Mouse (Mus musculus): ENCODE results near the gene Znrf2. TPM values are rescaled to one million over a fixed set of nuclear protein-coding genes. Genes with fewer than 3 reads are reported as not detected.
A peak's percentile ranks its signal among the peaks of the same experiment; 100 is the strongest.

Gene Znrf2
- polyA plus RNA-seq, 1 experiment from 2014 or later, result 5.5 TPM

- Histone ChIP-seq H3K36me3 (ENCODE audit: control insufficient read depth, insufficient read depth, low read length) (no peaks in the 10 kb centered on the region), H3K4me2 (ENCODE audit: low read depth, low read length) (no peak overlapping the region), H3K9ac (ENCODE audit: low read depth, low read length) (no peak overlapping the region), H3K27me3 (replicated peaks; ENCODE audit: control insufficient read depth, insufficient read depth, low read length) (no peaks in the 10 kb centered on the region), H3K4me1 (ENCODE audit: control insufficient read depth, insufficient read depth, low read length) (no peaks in the 10 kb centered on the region), H3K4me3 (ENCODE audit: low read length) (no peak overlapping the region), H3K9me3 (ENCODE audit: control insufficient read depth, low read length) (no peaks in the 10 kb centered on the region), H3K27ac (ENCODE audit: low read length) (no peak overlapping the region)
- no peak for ATAC-seq
- WGBS, result 92% methylated on average over 12 of the region's 12 CpGs
Measured at GRCm38 (mm10) chr6:54932526-54932925, 115.8 kb downstream of the Znrf2 start.

GRCm38 (mm10) chr6:54933216-54933615 lies 116.5 kb downstream of the Znrf2 start:
- Histone ChIP-seq H3K27ac (ENCODE audit: low read length) (no peak overlapping the region), H3K36me3 (ENCODE audit: control insufficient read depth, insufficient read depth, low read length) (no peaks in the 10 kb centered on the region), H3K9ac (ENCODE audit: low read depth, low read length) (no peak overlapping the region), H3K9me3 (ENCODE audit: control insufficient read depth, low read length) (no peaks in the 10 kb centered on the region), H3K4me2 (ENCODE audit: low read depth, low read length) (no peak overlapping the region), H3K4me3 (ENCODE audit: low read length) (no peak overlapping the region), H3K4me1 (ENCODE audit: control insufficient read depth, insufficient read depth, low read length) (no peaks in the 10 kb centered on the region), H3K27me3 (replicated peaks; ENCODE audit: control insufficient read depth, insufficient read depth, low read length) (no peaks in the 10 kb centered on the region)
- ATAC-seq, result no peak
- WGBS, result 82% methylated on average over 5 of the region's 5 CpGs

DNA sequence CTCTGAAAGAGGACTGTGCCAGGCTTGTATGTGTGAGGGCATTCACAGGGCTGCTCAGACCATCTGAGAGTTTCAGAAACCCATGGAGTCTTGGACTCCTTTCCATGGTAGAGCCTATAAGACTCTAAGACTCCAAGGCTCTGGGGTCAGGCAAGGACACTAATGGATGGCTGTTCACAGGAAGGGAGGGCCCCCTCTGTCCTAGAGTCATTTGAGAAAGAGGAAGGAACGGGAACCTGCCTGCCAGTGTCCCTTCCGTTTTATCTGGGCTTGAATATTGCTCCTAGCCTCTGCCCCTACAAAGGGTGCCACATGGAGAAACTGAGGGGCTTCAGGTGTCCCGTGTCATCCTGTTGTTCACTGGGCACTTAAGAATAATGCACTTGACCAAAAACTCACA lies 117.2 kb downstream of the Znrf2 start:
- ATAC-seq, result no peak
- WGBS, result 76% methylated on average over 3 of the region's 3 CpGs
- no peak overlapping the region for H3K9ac ChIP-seq (ENCODE audit: low read depth, low read length)
- no peak overlapping the region for H3K4me2 ChIP-seq (ENCODE audit: low read depth, low read length)
- H3K9me3 ChIP-seq (ENCODE audit: control insufficient read depth, low read length), result no peaks in the 10 kb centered on the region
- no peak overlapping the region for H3K4me3 ChIP-seq (ENCODE audit: low read length)
- no peaks in the 10 kb centered on the region for H3K27me3 ChIP-seq (replicated peaks; ENCODE audit: control insufficient read depth, insufficient read depth, low read length)
- H3K4me1 ChIP-seq (ENCODE audit: control insufficient read depth, insufficient read depth, low read length), result no peaks in the 10 kb centered on the region
- no peak overlapping the region for H3K27ac ChIP-seq (ENCODE audit: low read length)
- no peaks in the 10 kb centered on the region for H3K36me3 ChIP-seq (ENCODE audit: control insufficient read depth, insufficient read depth, low read length)

DNA sequence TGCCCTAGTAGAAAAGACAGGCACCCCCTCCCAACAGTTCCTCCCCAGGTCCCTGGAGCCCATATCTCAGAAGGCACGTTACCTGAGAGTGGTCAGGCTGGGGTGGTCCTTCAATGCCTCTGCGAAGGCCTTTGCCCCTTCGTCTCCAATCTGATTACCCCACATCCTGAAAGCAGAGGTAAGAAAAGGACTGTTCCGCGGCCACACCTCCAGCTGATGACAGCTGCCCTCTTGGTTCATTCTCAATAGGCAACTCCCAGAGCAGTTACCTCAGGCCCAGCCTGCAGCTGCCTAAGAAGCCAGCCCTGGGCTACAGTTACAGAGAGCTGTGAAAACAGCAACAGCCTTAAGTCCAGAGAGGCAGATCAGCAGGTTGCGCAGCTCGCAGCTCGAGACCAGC lies 117.6 kb downstream of the Znrf2 start:
- ATAC-seq, result no peak
- H3K27ac ChIP-seq (ENCODE audit: low read length), result no peak overlapping the region
- 90% methylated on average over 8 of the region's 8 CpGs for WGBS

DNA sequence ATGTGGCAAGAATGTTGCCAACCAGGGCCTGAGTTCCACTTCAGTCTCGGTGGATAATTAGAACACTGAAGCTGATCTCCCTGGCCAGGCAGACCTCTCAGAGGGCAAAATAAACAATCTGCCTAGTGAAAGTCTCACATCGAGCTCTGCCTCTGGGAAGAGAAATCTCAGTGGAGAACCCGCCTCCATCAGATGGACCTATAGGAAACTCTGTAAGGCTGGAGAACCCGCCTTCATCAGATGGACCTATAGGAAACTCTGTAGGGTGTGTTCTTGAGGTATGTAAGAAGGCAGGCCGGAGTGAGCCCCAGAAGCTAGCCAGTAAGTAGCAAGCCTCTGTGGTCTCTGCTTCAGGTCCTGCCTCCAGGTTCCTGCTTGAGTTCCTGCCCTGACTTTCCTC lies 118.2 kb downstream of the Znrf2 start:
- Histone ChIP-seq H3K4me1 (ENCODE audit: control insufficient read depth, insufficient read depth, low read length) (peaks cover 5% of the 10 kb centered on the region; the same call in 1 of the 2 replicates), H3K27ac (ENCODE audit: low read length) (no peak overlapping the region), H3K9ac (ENCODE audit: low read depth, low read length) (no peak overlapping the region), H3K4me3 (ENCODE audit: low read length) (no peak overlapping the region), H3K36me3 (ENCODE audit: control insufficient read depth, insufficient read depth, low read length) (no peaks in the 10 kb centered on the region), H3K4me2 (ENCODE audit: low read depth, low read length) (no peak overlapping the region), H3K27me3 (replicated peaks; ENCODE audit: control insufficient read depth, insufficient read depth, low read length) (no peaks in the 10 kb centered on the region), H3K9me3 (ENCODE audit: control insufficient read depth, low read length) (no peaks in the 10 kb centered on the region)
- no peak for ATAC-seq
- WGBS, result 79% methylated on average over 5 of the region's 5 CpGs

More for the DNA sequence above, 117.6 kb downstream of the Znrf2 start:
- H3K27me3 ChIP-seq (replicated peaks; ENCODE audit: control insufficient read depth, insufficient read depth, low read length), result no peaks in the 10 kb centered on the region
- no peaks in the 10 kb centered on the region for H3K36me3 ChIP-seq (ENCODE audit: control insufficient read depth, insufficient read depth, low read length)
- H3K9ac ChIP-seq (ENCODE audit: low read depth, low read length), result no peak overlapping the region
- no peaks in the 10 kb centered on the region for H3K4me1 ChIP-seq (ENCODE audit: control insufficient read depth, insufficient read depth, low read length)
- H3K4me2 ChIP-seq (ENCODE audit: low read depth, low read length), result no peak overlapping the region
- H3K9me3 ChIP-seq (ENCODE audit: control insufficient read depth, low read length), result no peaks in the 10 kb centered on the region
- no peak overlapping the region for H3K4me3 ChIP-seq (ENCODE audit: low read length)

DNA sequence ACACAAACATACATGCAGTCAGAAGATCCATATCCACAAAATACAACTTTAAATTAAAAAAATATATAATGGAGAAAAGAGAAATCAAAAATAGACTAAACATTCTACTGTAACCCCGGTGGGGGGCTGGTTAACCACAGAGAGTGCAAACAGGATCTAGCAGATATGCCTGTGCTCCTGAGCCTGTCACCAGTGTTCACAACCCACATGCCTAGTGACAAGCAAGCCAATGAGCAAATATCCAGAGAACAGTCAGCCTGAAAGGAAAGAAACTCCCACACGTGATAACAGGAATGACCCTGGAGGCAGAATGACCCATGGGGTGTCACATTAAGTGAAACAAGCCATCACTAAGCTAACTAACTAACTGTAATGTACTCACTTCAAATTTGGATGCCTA lies 119.8 kb downstream of the Znrf2 start:
- Histone ChIP-seq H3K4me2 (ENCODE audit: low read depth, low read length) (no peak overlapping the region), H3K4me3 (ENCODE audit: low read length) (no peak overlapping the region), H3K9me3 (ENCODE audit: control insufficient read depth, low read length) (no peaks in the 10 kb centered on the region), H3K27ac (ENCODE audit: low read length) (no peak overlapping the region), H3K9ac (ENCODE audit: low read depth, low read length) (no peak overlapping the region), H3K4me1 (ENCODE audit: control insufficient read depth, insufficient read depth, low read length) (peaks cover 6% of the 10 kb centered on the region; the same call in 1 of the 2 replicates), H3K27me3 (replicated peaks; ENCODE audit: control insufficient read depth, insufficient read depth, low read length) (no peaks in the 10 kb centered on the region), H3K36me3 (ENCODE audit: control insufficient read depth, insufficient read depth, low read length) (no peaks in the 10 kb centered on the region)
- ATAC-seq, result no peak
- 77% methylated on average over 2 of the region's 2 CpGs for WGBS

DNA sequence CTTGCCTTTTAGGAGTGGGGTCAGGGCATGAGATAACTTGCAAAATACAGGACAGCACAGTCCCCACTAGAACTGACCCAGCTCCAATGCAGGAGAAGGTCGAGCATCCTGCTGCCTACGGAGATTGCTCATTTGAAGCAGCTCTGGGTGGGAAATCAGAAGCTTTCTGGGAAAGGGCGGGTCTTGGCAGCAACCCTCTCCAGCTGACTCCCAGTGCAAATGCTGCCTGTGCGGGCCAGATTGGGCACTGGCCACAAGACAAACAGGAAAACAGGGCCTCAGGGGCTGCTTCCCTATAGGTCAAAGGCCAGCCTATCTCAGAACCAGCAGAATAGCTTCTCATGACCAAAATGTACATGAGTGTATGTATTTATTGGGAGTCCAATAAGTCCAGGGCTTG lies 122.9 kb downstream of the Znrf2 start:
- no peak overlapping the region for H3K27ac ChIP-seq (ENCODE audit: low read length)
- H3K27me3 ChIP-seq (replicated peaks; ENCODE audit: control insufficient read depth, insufficient read depth, low read length), result peaks cover 8% of the 10 kb centered on the region; the same call in 1 of the 2 replicates
- no peaks in the 10 kb centered on the region for H3K9me3 ChIP-seq (ENCODE audit: control insufficient read depth, low read length)
- H3K36me3 ChIP-seq (ENCODE audit: control insufficient read depth, insufficient read depth, low read length), result 0 out of 2 replicates have a peak, but pooled peaks cover 3% of the 10 kb centered on the region
- ATAC-seq, result 0 out of 2 replicates have a peak, but pooled peaks have one; percentile 11
- H3K4me2 ChIP-seq (ENCODE audit: low read depth, low read length), result no peak overlapping the region
- WGBS, result 65% methylated on average over 4 of the region's 4 CpGs
- peaks cover 6% of the 10 kb centered on the region; the same call in 1 of the 2 replicates for H3K4me1 ChIP-seq (ENCODE audit: control insufficient read depth, insufficient read depth, low read length)
- no peak overlapping the region for H3K9ac ChIP-seq (ENCODE audit: low read depth, low read length)
- H3K4me3 ChIP-seq (ENCODE audit: low read length), result no peak overlapping the region

- H3K4me1 ChIP-seq (ENCODE audit: control insufficient read depth, insufficient read depth, low read length), result peaks cover 6% of the 10 kb centered on the region; the same call in 1 of the 2 replicates
- H3K36me3 ChIP-seq (ENCODE audit: control insufficient read depth, insufficient read depth, low read length), result 0 out of 2 replicates have a peak, but pooled peaks cover 3% of the 10 kb centered on the region
- ATAC-seq, result no peak
- no peaks in the 10 kb centered on the region for H3K9me3 ChIP-seq (ENCODE audit: control insufficient read depth, low read length)
- H3K4me3 ChIP-seq (ENCODE audit: low read length), result no peak overlapping the region
- H3K9ac ChIP-seq (ENCODE audit: low read depth, low read length), result no peak overlapping the region
- H3K27me3 ChIP-seq (replicated peaks; ENCODE audit: control insufficient read depth, insufficient read depth, low read length), result peaks cover 8% of the 10 kb centered on the region; the same call in 1 of the 2 replicates
- WGBS, result 61% methylated on average over 7 of the region's 7 CpGs
- no peak overlapping the region for H3K4me2 ChIP-seq (ENCODE audit: low read depth, low read length)
- no peak overlapping the region for H3K27ac ChIP-seq (ENCODE audit: low read length)
Measured at GRCm38 (mm10) chr6:54940126-54940525, 123.4 kb downstream of the Znrf2 start.

DNA sequence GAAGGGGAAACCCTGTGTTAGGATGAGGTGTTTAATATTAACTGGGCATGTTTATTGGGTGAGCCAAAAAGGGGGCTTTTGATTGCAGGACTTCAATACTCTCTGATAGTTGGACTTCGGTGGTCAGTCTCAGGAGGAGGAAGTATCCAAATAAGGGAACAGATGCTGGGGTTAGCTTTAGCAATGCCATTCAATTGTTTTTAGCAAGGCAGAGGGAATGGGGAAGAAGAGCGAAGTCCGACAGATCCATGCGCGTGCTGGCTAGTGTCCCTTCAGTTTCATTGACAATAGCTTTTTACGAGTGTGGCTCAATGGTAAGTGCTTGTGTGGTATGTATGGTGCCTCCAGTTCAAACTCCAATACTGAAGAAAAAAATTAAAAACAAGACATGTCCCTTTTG lies 124.4 kb downstream of the Znrf2 start:
- peaks cover 8% of the 10 kb centered on the region; the same call in 1 of the 2 replicates for H3K27me3 ChIP-seq (replicated peaks; ENCODE audit: control insufficient read depth, insufficient read depth, low read length)
- peaks cover 6% of the 10 kb centered on the region; the same call in 1 of the 2 replicates for H3K4me1 ChIP-seq (ENCODE audit: control insufficient read depth, insufficient read depth, low read length)
- H3K4me3 ChIP-seq (ENCODE audit: low read length), result no peak overlapping the region
- 0 out of 2 replicates have a peak, but pooled peaks cover 3% of the 10 kb centered on the region for H3K36me3 ChIP-seq (ENCODE audit: control insufficient read depth, insufficient read depth, low read length)
- no peak overlapping the region for H3K9ac ChIP-seq (ENCODE audit: low read depth, low read length)
- H3K9me3 ChIP-seq (ENCODE audit: control insufficient read depth, low read length), result no peaks in the 10 kb centered on the region
- H3K27ac ChIP-seq (ENCODE audit: low read length), result no peak overlapping the region
- H3K4me2 ChIP-seq (ENCODE audit: low read depth, low read length), result no peak overlapping the region
- ATAC-seq, result no peak
- 92% methylated on average over 6 of the region's 6 CpGs for WGBS
